Mouse (Mus musculus): Measurements from ENCODE around the gene Usp33.

The Usp33 gene

GRCm38 (mm10) chr3:152339862-152340557, 6.3 kb upstream of the Usp33 start, which contains the start of gene Miga1:
Gene Miga1, minus strand, starts transcription at chr3:152340407.
- in situ Hi-C loops (cut with MboI, MseI): loop anchor here in 1 of 2 experiments (10.0 kb wide), 1 partner anchor 145 kb away; no protein-coding TSS in a partner anchor

DNA sequence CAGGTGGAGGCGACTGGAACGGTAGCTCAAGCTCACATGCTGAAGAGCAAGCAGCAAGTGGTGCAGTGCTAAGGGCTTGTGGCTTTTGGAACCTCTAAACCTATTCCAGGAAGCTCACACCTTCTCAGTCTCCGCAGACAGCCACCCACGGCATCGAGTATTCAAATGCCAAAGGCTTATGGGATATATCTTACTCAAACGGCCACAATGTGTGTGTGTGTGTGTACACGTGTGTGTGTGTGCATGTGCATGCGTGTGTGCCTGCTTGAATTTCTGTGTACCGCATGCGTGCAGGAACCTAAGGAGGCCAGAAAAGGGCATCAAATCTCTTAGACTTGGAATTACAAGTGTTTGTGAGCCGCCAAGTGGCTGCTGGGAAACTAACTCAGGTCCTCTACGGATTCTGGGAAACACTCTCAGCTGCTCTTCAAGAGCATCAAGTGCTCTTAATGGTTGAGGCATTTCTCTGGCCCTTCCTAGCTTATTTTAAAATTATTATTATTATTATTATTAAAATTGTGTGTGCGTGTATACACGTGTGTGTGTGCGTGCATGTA, 3.2 kb upstream of the Usp33 start:
- in situ Hi-C loops (cut with MboI, MseI): loop anchor here in 1 of 2 experiments (10.0 kb wide), 1 partner anchor 148 kb away; no protein-coding TSS in a partner anchor

DNA sequence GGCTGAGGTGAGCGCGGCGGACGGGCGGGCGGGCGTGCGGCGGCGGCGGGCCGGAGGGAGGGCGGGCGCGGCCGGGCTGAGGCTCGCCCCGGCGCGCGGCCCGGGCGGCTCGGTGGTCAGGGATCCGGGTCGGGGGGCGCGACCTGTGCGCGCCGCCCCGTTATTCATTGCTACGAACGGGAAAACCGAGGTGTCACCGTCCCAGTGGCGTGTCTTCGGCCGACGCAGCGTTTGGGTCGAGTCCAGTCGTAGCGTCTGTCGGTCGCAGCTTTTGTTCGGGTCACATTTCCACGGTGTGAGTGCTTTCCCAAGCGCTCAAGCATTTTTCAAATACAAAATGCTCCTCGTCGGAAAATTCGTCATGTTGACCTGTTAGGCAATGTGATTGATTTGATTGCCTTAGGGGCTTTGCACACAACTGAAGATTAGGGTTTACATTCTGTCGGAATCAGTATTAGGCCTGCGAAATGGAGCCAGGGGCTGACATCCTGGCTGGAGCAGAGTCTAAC, 409 bp downstream of the Usp33 start:
- in situ Hi-C loops (cut with MboI, MseI): loop anchor here in 1 of 2 experiments (10.0 kb wide), 1 partner anchor 152 kb away; no protein-coding TSS in a partner anchor

GRCm38 (mm10) chr3:152347227-152347626, 949 bp downstream of the Usp33 start:
- in situ Hi-C loops (cut with MboI, MseI): loop anchor here in 1 of 2 experiments (10.0 kb wide), 1 partner anchor 152 kb away; no protein-coding TSS in a partner anchor

DNA sequence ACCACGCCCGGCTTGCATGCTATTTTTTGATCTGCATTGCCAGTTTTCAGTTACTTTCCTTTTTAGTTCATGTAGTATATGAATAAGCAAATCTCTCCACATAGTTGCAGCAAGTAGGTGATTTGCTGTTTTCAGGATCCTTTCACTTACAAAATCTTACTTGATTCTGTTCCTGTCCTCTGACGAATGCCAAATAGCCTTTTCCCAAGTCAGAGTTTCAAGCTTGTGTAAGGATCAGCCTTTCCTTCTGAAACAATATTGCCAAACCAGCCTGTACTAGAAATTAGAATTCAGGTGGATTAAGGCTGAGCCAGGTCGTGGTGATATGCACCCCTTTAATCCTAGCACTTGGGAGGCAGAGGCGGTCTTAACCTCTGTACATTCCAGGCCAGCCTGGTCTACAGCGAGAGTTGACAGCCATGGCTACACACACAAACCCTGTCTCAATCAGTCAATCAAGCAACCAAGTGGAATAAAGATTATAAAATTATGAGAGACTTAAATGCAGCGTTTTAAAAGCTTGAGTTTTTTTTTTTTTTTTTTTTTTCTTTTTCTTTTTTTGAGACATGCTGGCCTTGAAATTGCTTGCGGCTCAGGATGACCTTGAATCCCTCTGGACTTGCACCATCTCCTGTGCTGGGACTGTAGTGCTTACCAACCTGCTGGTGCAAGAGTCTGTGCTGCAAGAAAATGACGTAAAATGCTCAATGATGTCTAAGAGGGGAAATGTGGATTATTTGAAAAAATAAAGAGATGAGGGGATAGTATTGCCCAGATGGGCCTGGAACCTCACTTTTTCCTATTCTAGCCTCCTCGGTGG, 1.9 kb downstream of the Usp33 start:
- in situ Hi-C loops (cut with MboI, MseI): loop anchor here in 1 of 2 experiments (10.0 kb wide), 1 partner anchor 153 kb away; no protein-coding TSS in a partner anchor

DNA sequence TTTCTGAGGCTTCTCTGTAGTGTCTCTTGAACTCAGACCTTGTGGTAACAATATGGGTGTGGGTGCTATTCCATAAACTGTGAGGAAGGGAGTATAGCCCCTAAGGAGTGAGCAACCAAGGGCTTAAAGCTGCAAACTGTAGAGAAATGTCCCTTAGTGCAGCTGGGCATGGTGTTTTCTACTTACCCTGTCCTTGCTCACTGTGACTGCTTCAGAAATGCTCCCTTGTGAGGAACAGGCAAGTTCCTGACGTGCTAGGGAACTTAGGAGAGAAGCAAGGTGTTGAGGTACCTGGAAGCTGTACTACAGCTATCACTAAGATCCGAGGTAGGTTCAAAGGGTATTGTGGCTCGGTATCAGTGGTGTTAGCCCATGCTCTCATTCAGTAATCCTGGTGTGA, 4.2 kb downstream of the Usp33 start:
- in situ Hi-C loops (cut with MboI, MseI): no loop called here

GRCm38 (mm10) chr3:152350966-152351365, 4.7 kb downstream of the Usp33 start:
- in situ Hi-C loops (cut with MboI, MseI): no loop called here

- in situ Hi-C loops (cut with MboI, MseI): no loop called here
Observed at GRCm38 (mm10) chr3:152352289-152352688, 6.0 kb downstream of the Usp33 start.

- in situ Hi-C loops (cut with MboI, MseI): no loop called here
Observed at GRCm38 (mm10) chr3:152353434-152354177, 7.3 kb downstream of the Usp33 start.

GRCm38 (mm10) chr3:152355361-152355760, 9.1 kb downstream of the Usp33 start:
- in situ Hi-C loops (cut with MboI, MseI): no loop called here

- in situ Hi-C loops (cut with MboI, MseI): no loop called here
Observed at GRCm38 (mm10) chr3:152356751-152357150, 10.5 kb downstream of the Usp33 start.

DNA sequence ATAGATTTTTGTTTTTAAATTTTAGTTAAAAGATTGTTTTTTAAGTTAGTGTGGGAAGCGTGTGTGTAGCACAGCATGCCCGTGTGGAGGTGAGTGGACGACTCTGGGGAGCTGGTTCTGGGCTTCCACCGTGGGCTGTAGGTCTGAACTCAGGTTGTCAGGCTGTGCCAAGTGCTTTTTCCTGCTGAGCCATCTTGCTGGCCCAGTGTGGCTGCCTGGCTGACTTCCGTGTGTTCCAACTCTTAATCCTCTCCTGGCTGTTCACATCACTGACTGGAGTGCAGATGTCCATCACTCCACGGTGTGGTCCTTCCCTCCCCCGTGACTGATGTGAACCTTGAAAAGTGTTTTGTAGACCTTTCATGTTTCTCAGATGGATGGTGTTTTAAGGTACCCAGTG, 12.9 kb downstream of the Usp33 start:
- in situ Hi-C loops (cut with MboI, MseI): no loop called here

DNA sequence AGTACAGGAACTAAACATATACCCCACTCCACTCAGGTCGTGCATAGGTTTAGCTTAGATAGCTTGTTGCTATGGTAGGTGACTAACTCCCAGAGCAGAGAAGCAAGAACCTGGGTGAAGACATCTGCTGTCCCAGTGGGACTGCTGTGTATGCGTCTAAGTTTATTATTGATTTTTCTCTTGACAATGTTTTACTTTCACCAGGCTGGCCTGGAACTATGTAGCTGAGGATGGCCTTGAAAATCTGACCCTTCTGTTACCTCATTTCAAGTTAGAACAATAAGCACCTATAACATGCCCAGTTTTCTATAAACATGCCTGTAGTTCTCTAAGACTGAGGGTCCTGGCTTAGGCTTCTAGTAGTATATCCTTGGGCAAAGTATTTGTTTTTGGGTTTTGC, 17.9 kb downstream of the Usp33 start:
- in situ Hi-C loops (cut with MboI, MseI): no loop called here

GRCm38 (mm10) chr3:152376063-152376462, 29.8 kb downstream of the Usp33 start:
- in situ Hi-C loops (cut with MboI, MseI): no loop called here

- in situ Hi-C loops (cut with MboI, MseI): no loop called here
Observed at GRCm38 (mm10) chr3:152384106-152384505, 37.8 kb downstream of the Usp33 start.

- in situ Hi-C loops (cut with MboI, MseI): loop anchor here in 1 of 2 experiments (5.0 kb wide), 1 partner anchor 317 kb away; the partner anchor contains the start of gene Pigk
Observed at GRCm38 (mm10) chr3:152395350-152396277, 49.3 kb downstream of the Usp33 start, which contains the start of gene Zzz3. Gene Zzz3, plus strand, starts transcription at chr3:152395473.

- in situ Hi-C loops (cut with MboI, MseI): loop anchor here in 1 of 2 experiments (5.0 kb wide), 1 partner anchor 316 kb away; the partner anchor contains the start of gene Pigk
Observed at GRCm38 (mm10) chr3:152396278-152396987, 50.2 kb downstream of the Usp33 start.

DNA sequence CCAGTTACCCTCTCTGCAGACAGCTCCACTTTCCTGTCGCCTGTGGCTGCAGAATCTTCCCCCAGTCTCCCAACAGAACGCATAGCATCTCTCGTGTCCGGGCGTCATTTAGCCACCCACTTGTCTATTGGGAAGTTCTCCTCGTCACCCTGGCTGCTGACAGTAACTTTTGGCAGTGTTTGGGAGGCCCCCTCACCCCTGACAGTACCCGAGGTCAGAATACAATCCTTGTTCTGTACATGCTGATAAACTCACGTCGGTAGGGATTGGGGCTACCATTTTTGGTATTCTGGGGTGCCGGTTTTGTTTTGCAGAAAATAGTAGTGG, 50.7 kb downstream of the Usp33 start:
- in situ Hi-C loops (cut with MboI, MseI): loop anchor here in 1 of 2 experiments (5.0 kb wide), 1 partner anchor 315 kb away; the partner anchor contains the start of gene Pigk

Measured in T-helper 17 cell (primary cell).